Mouse (Mus musculus) limb, embryonic 11.5 days (tissue): ENCODE data around the gene Sspn. TPM values are rescaled to one million over a fixed set of nuclear protein-coding genes. Genes with fewer than 3 reads are reported as not detected.

ENCODE experiments used
- ATAC-seq: fragments of 200-750 bp; cut with Nextera tagmentation; 2 replicates; pipeline ENCODE4 v1.8.0; 2017; ENCODE audit warnings: low read depth; ENCODE audit not compliant: insufficient number of reproducible peaks, low FRiP score, low TSS enrichment
- DNase-seq: peaks from one replicate; pipeline ENCODE4 v3.0.0-alpha.2; 2015; ENCODE audit warnings: low spot score
- H3K27ac ChIP-seq: fragments of 300-500 bp; sonication (generic); replicated peaks from 2 replicates; pipeline ENCODE4 v1.5.1; 2014; ENCODE audit warnings: low read depth, mild to moderate bottlenecking, low read length
- H3K27me3 ChIP-seq: fragments of 300-500 bp; sonication (generic); 2 replicates; pipeline ENCODE4 v1.6.1; 2014; ENCODE audit warnings: mild to moderate bottlenecking, low read length, mixed read lengths; ENCODE audit not compliant: control insufficient read depth, insufficient read depth
- H3K36me3 ChIP-seq: fragments of 300-500 bp; sonication (generic); 2 replicates; pipeline ENCODE4 v1.6.1; 2014; ENCODE audit warnings: mild to moderate bottlenecking, low read length, moderate library complexity, mixed read lengths; ENCODE audit not compliant: control insufficient read depth, insufficient read depth
- H3K4me1 ChIP-seq: fragments of 300-500 bp; sonication (generic); 2 replicates; pipeline ENCODE4 v1.6.1; 2014; ENCODE audit warnings: low read length, mixed read lengths; ENCODE audit not compliant: control insufficient read depth, insufficient read depth
- H3K4me2 ChIP-seq: fragments of 300-500 bp; sonication (generic); 2 replicates; pipeline ENCODE4 v1.6.1; 2014; ENCODE audit warnings: low read depth, mild to moderate bottlenecking, moderate library complexity; ENCODE audit not compliant: severe bottlenecking
- H3K4me3 ChIP-seq: fragments of 300-500 bp; sonication (generic); 2 replicates; pipeline ENCODE4 v1.5.1; 2014; ENCODE audit warnings: low read depth, low read length
- H3K9ac ChIP-seq: fragments of 300-500 bp; sonication (generic); 2 replicates; pipeline ENCODE4 v1.6.1; 2014; ENCODE audit warnings: mild to moderate bottlenecking, low read length
- H3K9me3 ChIP-seq: fragments of 300-500 bp; sonication (generic); 2 replicates; pipeline ENCODE4 v1.6.1; 2016; ENCODE audit warnings: low read length; ENCODE audit not compliant: control insufficient read depth
- WGBS: fragments of 180-500 bp; shearing (Covaris S2); extraction: QIAGEN DNeasy Blood & Tissue Kit; methylation state at CpG from one replicate; pipeline ENCODE4 v1.1.7; 2014; 5-methylcytosine and 5-hydroxymethylcytosine counted together
- polyA plus RNA-seq: library from polyadenylated mRNA; unstranded; fragments of >200 nt; fragmentation: Nextera tagmentation; extraction: Ambion mirVana; gene quantifications from 2 replicates; pipeline ENCODE4 v1.2.1, GENCODE M21; 2014

The Sspn gene
- polyA plus RNA-seq, 1 experiment from 2014 or later, result 4.7 TPM

GRCm38 (mm10) chr6:145893366-145894021 lies 37.9 kb upstream of the Sspn start:
- Histone ChIP-seq H3K4me1 (no peaks in the 10 kb centered on the region), H3K27ac (no peak overlapping the region), H3K36me3 (no peaks in the 10 kb centered on the region), H3K4me3 (no peak overlapping the region), H3K27me3 (no peaks in the 10 kb centered on the region), H3K9ac (no peak overlapping the region), H3K9me3 (no peaks in the 10 kb centered on the region), H3K4me2 (no peak overlapping the region)
- ATAC-seq (no peak), DNase-seq (no peak)
- WGBS, result 84% methylated on average over 13 of the region's 13 CpGs

- Histone ChIP-seq H3K27me3 (no peaks in the 10 kb centered on the region), H3K4me3 (no peak overlapping the region), H3K36me3 (no peaks in the 10 kb centered on the region), H3K4me1 (no peaks in the 10 kb centered on the region), H3K27ac (no peak overlapping the region), H3K9ac (no peak overlapping the region), H3K4me2 (no peak overlapping the region), H3K9me3 (no peaks in the 10 kb centered on the region)
- DNase-seq, result no peak
- 70% methylated on average over 8 of the region's 8 CpGs for WGBS
- ATAC-seq, result no peak
Measured at GRCm38 (mm10) chr6:145894669-145895342, 36.6 kb upstream of the Sspn start.

GRCm38 (mm10) chr6:145904169-145904568 lies 27.3 kb upstream of the Sspn start:
- no peaks in the 10 kb centered on the region for H3K9me3 ChIP-seq
- no peaks in the 10 kb centered on the region for H3K36me3 ChIP-seq
- DNase-seq (no peak), ATAC-seq (no peak)
- no peak overlapping the region for H3K9ac ChIP-seq
- 96% methylated on average over 5 of the region's 5 CpGs for WGBS
- H3K27me3 ChIP-seq, result no peaks in the 10 kb centered on the region
- H3K4me3 ChIP-seq, result no peak overlapping the region
- no peak overlapping the region for H3K4me2 ChIP-seq
- H3K4me1 ChIP-seq, result no peaks in the 10 kb centered on the region
- H3K27ac ChIP-seq, result no peak overlapping the region

- H3K36me3 ChIP-seq, result no peaks in the 10 kb centered on the region
- no peak overlapping the region for H3K9ac ChIP-seq
- DNase-seq, result no peak
- ATAC-seq, result no peak
- WGBS, result 83% methylated on average over 5 of the region's 5 CpGs
- H3K27me3 ChIP-seq, result no peaks in the 10 kb centered on the region
- no peak overlapping the region for H3K4me3 ChIP-seq
- no peaks in the 10 kb centered on the region for H3K4me1 ChIP-seq
- no peaks in the 10 kb centered on the region for H3K9me3 ChIP-seq
- H3K27ac ChIP-seq, result no peak overlapping the region
- H3K4me2 ChIP-seq, result no peak overlapping the region
Measured at GRCm38 (mm10) chr6:145904616-145905015, 26.8 kb upstream of the Sspn start.

- no peaks in the 10 kb centered on the region for H3K27me3 ChIP-seq
- ATAC-seq, result no peak
- H3K9me3 ChIP-seq, result no peaks in the 10 kb centered on the region
- no peak overlapping the region for H3K9ac ChIP-seq
- 64% methylated on average over 7 of the region's 7 CpGs for WGBS
- H3K36me3 ChIP-seq, result no peaks in the 10 kb centered on the region
- H3K27ac ChIP-seq, result no peak overlapping the region
- no peaks in the 10 kb centered on the region for H3K4me1 ChIP-seq
- no peak overlapping the region for H3K4me2 ChIP-seq
- DNase-seq, result no peak
- no peak overlapping the region for H3K4me3 ChIP-seq
Measured at GRCm38 (mm10) chr6:145906096-145906890, 25.1 kb upstream of the Sspn start.

- Histone ChIP-seq H3K4me1 (no peaks in the 10 kb centered on the region), H3K27me3 (no peaks in the 10 kb centered on the region), H3K9ac (no peak overlapping the region), H3K9me3 (no peaks in the 10 kb centered on the region), H3K36me3 (no peaks in the 10 kb centered on the region), H3K4me3 (no peak overlapping the region), H3K27ac (no peak overlapping the region), H3K4me2 (no peak overlapping the region)
- ATAC-seq, result no peak
- DNase-seq, result no peak
- WGBS, result 76% methylated on average over 4 of the region's 4 CpGs
Measured at GRCm38 (mm10) chr6:145909943-145910342, 21.5 kb upstream of the Sspn start.

GRCm38 (mm10) chr6:145910469-145911426 lies 20.7 kb upstream of the Sspn start:
- ATAC-seq, result no peak
- no peak overlapping the region for H3K4me2 ChIP-seq

GRCm38 (mm10) chr6:145912232-145912631 lies 19.2 kb upstream of the Sspn start:
- no peaks in the 10 kb centered on the region for H3K4me1 ChIP-seq
- no peaks in the 10 kb centered on the region for H3K9me3 ChIP-seq
- H3K9ac ChIP-seq, result no peak overlapping the region
- H3K4me3 ChIP-seq, result no peak overlapping the region
- ATAC-seq, result no peak
- H3K4me2 ChIP-seq, result no peak overlapping the region
- no peak overlapping the region for H3K27ac ChIP-seq
- H3K27me3 ChIP-seq, result no peaks in the 10 kb centered on the region
- DNase-seq, result no peak
- no peaks in the 10 kb centered on the region for H3K36me3 ChIP-seq

More at GRCm38 (mm10) chr6:145910469-145911426, 20.7 kb upstream of the Sspn start:
- no peaks in the 10 kb centered on the region for H3K9me3 ChIP-seq
- no peak for DNase-seq
- no peak overlapping the region for H3K4me3 ChIP-seq
- H3K4me1 ChIP-seq, result no peaks in the 10 kb centered on the region
- H3K27ac ChIP-seq, result no peak overlapping the region
- H3K27me3 ChIP-seq, result no peaks in the 10 kb centered on the region
- H3K36me3 ChIP-seq, result no peaks in the 10 kb centered on the region
- WGBS, result 90% methylated on average over 3 of the region's 3 CpGs
- H3K9ac ChIP-seq, result no peak overlapping the region
